Mouse (Mus musculus): ENCODE measurements around the gene Ahrr. TPM values are rescaled to one million over a fixed set of nuclear protein-coding genes. Genes with fewer than 3 reads are reported as not detected.

Gene Ahrr
- polyA plus RNA-seq, 1 experiment from 2014 or later, result 0.28 TPM

DNA sequence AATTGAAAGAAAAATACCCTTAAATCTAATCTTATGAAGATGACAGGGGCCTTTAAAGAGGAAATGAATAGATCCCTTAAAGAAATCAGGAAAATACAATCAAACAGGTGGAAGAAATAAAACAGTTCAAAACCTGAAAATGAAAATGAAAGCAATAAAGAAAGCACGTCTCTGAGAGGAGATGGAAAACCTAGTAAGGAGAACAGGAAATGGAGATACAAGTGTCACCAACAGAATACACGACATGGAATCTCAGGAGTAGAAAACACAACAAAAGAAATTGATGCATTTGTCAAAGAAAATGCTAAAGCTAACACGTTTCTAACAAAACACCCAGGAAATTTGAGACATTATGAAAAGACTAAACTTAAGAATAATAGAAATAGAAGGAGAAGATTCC lies 95.7 kb downstream of the Ahrr start:
- Histone ChIP-seq H3K27ac (ENCODE audit: low read length) (no peak overlapping the region), H3K9ac (ENCODE audit: low read length) (no peak overlapping the region), H3K4me1 (ENCODE audit: control insufficient read depth, insufficient read depth, low read length) (no peaks in the 10 kb centered on the region), H3K9me3 (replicated peaks; ENCODE audit: control insufficient read depth, low read length) (no peaks in the 10 kb centered on the region), H3K4me3 (replicated peaks; ENCODE audit: low read length) (no peak overlapping the region), H3K4me2 (ENCODE audit: low read depth, low read length) (no peak overlapping the region), H3K36me3 (ENCODE audit: control insufficient read depth, insufficient read depth, low read length) (peaks cover 6% of the 10 kb centered on the region; the same call in 1 of the 2 replicates), H3K27me3 (ENCODE audit: control insufficient read depth, insufficient read depth, low read length) (no peaks in the 10 kb centered on the region)
- no peak for ATAC-seq (ENCODE audit: insufficient read depth, low FRiP score)
- WGBS, result 80% methylated on average over 3 of the region's 3 CpGs

DNA sequence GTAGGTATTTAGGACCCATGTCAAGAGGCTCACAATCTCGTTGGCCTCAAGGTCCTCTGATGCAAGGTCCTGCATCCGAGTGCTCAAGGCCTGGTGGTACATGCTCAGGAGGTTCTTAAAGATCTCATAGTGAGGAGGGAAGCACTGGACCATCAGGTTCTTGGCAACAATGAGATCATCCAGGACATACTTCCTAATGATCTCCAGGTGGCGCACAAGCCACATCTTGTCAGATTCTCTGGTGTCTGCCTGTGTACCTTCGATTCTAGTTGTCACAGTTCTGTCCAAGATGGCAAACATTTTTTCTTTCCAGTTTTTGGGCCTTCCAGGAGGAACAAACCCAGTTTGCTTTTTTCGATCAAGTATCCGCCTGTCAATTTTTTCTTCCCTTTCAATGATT lies 99.5 kb downstream of the Ahrr start:
- ATAC-seq (ENCODE audit: insufficient read depth, low FRiP score), result no peak
- H3K36me3 ChIP-seq (ENCODE audit: control insufficient read depth, insufficient read depth, low read length), result peaks cover 12% of the 10 kb centered on the region; the same call in 1 of the 2 replicates
- 80% methylated on average over 6 of the region's 6 CpGs for WGBS

DNA sequence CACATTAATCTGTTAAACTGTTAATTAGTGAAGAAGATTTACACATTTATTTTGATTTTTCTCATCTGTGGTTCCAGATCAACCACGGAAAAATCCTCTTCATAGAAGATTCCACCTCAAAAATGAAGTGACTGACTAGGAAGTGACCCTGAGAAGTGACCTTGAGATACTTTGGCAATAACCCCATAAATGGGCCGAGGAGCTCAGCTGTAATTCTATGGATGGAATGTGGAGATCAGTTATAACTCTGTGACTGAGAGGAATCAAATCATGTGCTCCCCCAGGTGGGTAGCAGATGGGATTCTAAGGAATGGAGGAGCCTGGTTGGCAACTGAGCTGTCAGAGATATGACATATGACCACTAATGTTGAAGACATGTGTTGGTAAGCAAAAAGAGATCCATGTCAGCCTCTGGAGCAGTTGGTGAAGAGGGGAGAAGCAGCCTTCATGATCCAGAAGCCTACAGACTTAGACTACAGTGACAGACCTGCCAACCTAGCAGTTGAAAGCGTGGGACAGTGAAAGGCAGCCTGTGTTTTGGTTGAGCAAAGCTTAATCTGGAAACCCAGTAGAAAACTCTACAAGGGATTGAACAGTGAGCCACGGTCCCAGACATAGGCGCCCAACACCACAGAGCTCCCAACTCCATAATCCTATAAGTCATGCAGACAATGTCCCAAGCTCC lies 109.0 kb downstream of the Ahrr start:
- 89% methylated on average over 5 of the region's 5 CpGs for WGBS
- Histone ChIP-seq H3K27me3 (ENCODE audit: control insufficient read depth, insufficient read depth, low read length) (no peaks in the 10 kb centered on the region), H3K4me2 (ENCODE audit: low read depth, low read length) (no peak overlapping the region), H3K4me1 (ENCODE audit: control insufficient read depth, insufficient read depth, low read length) (no peaks in the 10 kb centered on the region), H3K4me3 (replicated peaks; ENCODE audit: low read length) (no peak overlapping the region), H3K9me3 (replicated peaks; ENCODE audit: control insufficient read depth, low read length) (no peaks in the 10 kb centered on the region), H3K9ac (ENCODE audit: low read length) (no peak overlapping the region), H3K36me3 (ENCODE audit: control insufficient read depth, insufficient read depth, low read length) (peaks cover 9% of the 10 kb centered on the region; the same call in 1 of the 2 replicates), H3K27ac (ENCODE audit: low read length) (no peak overlapping the region)
- no peak for ATAC-seq (ENCODE audit: insufficient read depth, low FRiP score)

More for the DNA sequence above, 99.5 kb downstream of the Ahrr start:
- Histone ChIP-seq H3K27ac (ENCODE audit: low read length) (no peak overlapping the region), H3K27me3 (ENCODE audit: control insufficient read depth, insufficient read depth, low read length) (no peaks in the 10 kb centered on the region), H3K9ac (ENCODE audit: low read length) (no peak overlapping the region), H3K9me3 (replicated peaks; ENCODE audit: control insufficient read depth, low read length) (no peaks in the 10 kb centered on the region), H3K4me3 (replicated peaks; ENCODE audit: low read length) (no peak overlapping the region), H3K4me1 (ENCODE audit: control insufficient read depth, insufficient read depth, low read length) (no peaks in the 10 kb centered on the region), H3K4me2 (ENCODE audit: low read depth, low read length) (no peak overlapping the region)

DNA sequence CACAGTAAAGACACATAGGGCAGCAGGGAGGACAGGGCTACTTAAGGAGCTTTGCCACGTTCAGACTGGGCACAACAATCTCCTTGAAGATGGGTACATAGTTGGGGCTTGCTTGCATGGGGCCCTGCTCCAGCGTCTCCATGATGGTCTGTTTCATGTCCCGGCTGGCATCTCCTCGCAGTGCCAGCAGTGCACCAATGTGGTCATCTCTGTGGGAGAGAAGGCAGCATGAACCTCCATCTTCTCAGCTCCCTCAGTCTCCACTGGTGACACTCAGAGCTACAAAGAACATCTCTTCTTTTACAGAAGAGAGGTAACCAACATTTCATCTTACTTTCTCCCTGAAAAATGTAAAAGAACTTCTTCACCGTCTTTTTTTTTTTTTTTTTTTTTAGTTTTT lies 120.1 kb downstream of the Ahrr start:
- WGBS, result 95% methylated on average over 5 of the region's 5 CpGs
- ATAC-seq (ENCODE audit: insufficient read depth, low FRiP score), result no peak
- H3K36me3 ChIP-seq (ENCODE audit: control insufficient read depth, insufficient read depth, low read length), result peaks cover 5% of the 10 kb centered on the region; the same call in 1 of the 2 replicates

DNA sequence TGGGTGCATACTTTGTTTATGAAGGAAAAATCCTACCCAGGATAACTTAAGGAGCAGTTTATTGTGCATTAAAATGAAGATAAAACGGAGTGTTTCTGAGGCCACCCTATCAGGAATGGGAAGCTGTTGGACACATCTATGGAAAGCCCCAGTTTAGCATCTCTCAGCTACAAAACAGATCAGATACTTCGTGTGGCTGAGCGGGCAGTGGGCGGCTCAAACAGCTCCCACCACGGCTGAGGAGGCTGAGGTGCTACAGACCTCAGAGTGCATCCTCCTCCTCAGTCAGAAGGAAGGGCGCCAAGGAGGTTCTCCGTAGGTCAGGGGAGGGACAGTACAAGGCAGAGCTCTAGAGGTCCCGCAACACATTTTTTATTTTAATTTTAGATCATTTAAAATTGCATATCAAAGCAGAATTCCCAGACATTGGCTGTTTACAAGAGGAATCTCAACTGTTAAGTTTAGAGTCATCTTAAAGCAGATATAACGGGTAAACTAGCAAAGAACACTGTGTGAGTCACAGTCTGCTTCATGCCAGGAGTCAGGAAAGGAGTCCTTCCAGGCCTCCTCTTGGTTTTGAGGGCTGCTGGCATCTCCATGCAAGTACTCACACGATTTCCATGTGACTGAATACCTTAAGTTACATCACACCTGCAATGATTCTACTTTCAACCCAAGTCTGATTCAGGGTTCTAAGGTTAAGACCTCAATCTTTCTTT lies 122.5 kb downstream of the Ahrr start:
- no peak overlapping the region for H3K9ac ChIP-seq (ENCODE audit: low read length)
- no peak for ATAC-seq (ENCODE audit: insufficient read depth, low FRiP score)
- WGBS, result 88% methylated on average over 10 of the region's 10 CpGs
- H3K36me3 ChIP-seq (ENCODE audit: control insufficient read depth, insufficient read depth, low read length), result peaks cover 5% of the 10 kb centered on the region; the same call in 1 of the 2 replicates
- H3K4me3 ChIP-seq (replicated peaks; ENCODE audit: low read length), result no peak overlapping the region
- no peaks in the 10 kb centered on the region for H3K9me3 ChIP-seq (replicated peaks; ENCODE audit: control insufficient read depth, low read length)
- no peaks in the 10 kb centered on the region; the same call in 1 of the 2 replicates for H3K4me1 ChIP-seq (ENCODE audit: control insufficient read depth, insufficient read depth, low read length)
- H3K27me3 ChIP-seq (ENCODE audit: control insufficient read depth, insufficient read depth, low read length), result no peaks in the 10 kb centered on the region
- H3K27ac ChIP-seq (ENCODE audit: low read length), result no peak overlapping the region
- H3K4me2 ChIP-seq (ENCODE audit: low read depth, low read length), result no peak overlapping the region

More for the DNA sequence above, 120.1 kb downstream of the Ahrr start:
- Histone ChIP-seq H3K4me3 (replicated peaks; ENCODE audit: low read length) (no peak overlapping the region), H3K27ac (ENCODE audit: low read length) (no peak overlapping the region), H3K4me1 (ENCODE audit: control insufficient read depth, insufficient read depth, low read length) (no peaks in the 10 kb centered on the region), H3K27me3 (ENCODE audit: control insufficient read depth, insufficient read depth, low read length) (no peaks in the 10 kb centered on the region), H3K9me3 (replicated peaks; ENCODE audit: control insufficient read depth, low read length) (no peaks in the 10 kb centered on the region), H3K9ac (ENCODE audit: low read length) (no peak overlapping the region), H3K4me2 (ENCODE audit: low read depth, low read length) (no peak overlapping the region)

DNA sequence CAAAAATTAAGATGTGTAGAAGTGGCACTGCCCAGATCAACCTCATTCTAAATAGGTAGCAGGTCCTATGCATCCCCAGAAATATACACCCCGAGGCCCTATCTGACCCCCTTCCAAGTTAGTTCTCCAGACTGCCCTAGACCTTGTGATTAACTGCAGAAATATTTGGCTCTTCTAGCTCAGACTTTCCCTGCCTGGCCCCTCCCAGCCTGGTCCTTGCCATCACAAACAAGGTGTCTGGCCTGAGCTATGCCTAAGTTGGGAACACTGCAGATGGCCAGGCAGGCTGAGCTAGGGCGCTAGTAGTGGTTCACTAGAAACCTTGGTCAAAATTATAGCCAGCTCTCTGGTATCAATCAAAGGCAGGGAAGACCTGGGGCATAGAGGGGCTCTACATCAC lies 124.6 kb downstream of the Ahrr start:
- Histone ChIP-seq H3K9me3 (replicated peaks; ENCODE audit: control insufficient read depth, low read length) (no peaks in the 10 kb centered on the region), H3K4me2 (ENCODE audit: low read depth, low read length) (no peak overlapping the region), H3K4me3 (replicated peaks; ENCODE audit: low read length) (no peak overlapping the region), H3K36me3 (ENCODE audit: control insufficient read depth, insufficient read depth, low read length) (peaks cover 5% of the 10 kb centered on the region; the same call in 1 of the 2 replicates), H3K27ac (ENCODE audit: low read length) (no peak overlapping the region), H3K9ac (ENCODE audit: low read length) (no peak overlapping the region), H3K27me3 (ENCODE audit: control insufficient read depth, insufficient read depth, low read length) (no peaks in the 10 kb centered on the region), H3K4me1 (ENCODE audit: control insufficient read depth, insufficient read depth, low read length) (no peaks in the 10 kb centered on the region; the same call in 1 of the 2 replicates)
- ATAC-seq (ENCODE audit: insufficient read depth, low FRiP score), result no peak
- 79% methylated on average over 2 of the region's 2 CpGs for WGBS

DNA sequence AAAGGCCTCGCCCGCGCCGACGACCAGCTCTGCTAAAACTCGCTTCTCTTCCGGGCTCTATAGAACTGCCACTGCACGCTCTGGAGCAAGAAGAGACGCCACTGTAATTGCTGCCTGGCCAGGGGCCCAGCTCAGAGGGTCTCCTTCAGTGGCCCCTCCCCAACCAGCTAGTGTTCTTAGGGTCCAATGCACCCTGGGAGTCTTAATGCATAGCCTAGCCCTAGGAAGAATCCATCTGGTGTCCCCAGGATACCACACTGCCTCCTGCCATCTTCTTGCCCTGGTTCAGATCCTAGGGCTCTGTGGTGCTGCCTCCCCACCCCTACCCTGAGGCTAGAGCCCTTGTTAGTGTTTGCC lies 125.1 kb downstream of the Ahrr start:
- ATAC-seq (ENCODE audit: insufficient read depth, low FRiP score), result no peak
- Histone ChIP-seq H3K9me3 (replicated peaks; ENCODE audit: control insufficient read depth, low read length) (no peaks in the 10 kb centered on the region), H3K4me2 (ENCODE audit: low read depth, low read length) (peak overlapping the region; percentile 66), H3K36me3 (ENCODE audit: control insufficient read depth, insufficient read depth, low read length) (peaks cover 5% of the 10 kb centered on the region; the same call in 1 of the 2 replicates), H3K27me3 (ENCODE audit: control insufficient read depth, insufficient read depth, low read length) (no peaks in the 10 kb centered on the region), H3K27ac (ENCODE audit: low read length) (no peak overlapping the region), H3K4me1 (ENCODE audit: control insufficient read depth, insufficient read depth, low read length) (no peaks in the 10 kb centered on the region; the same call in 1 of the 2 replicates), H3K4me3 (replicated peaks; ENCODE audit: low read length) (peak overlapping the region; percentile 50), H3K9ac (ENCODE audit: low read length) (peak overlapping the region; percentile 65)
- WGBS, result 10% methylated on average over 9 of the region's 9 CpGs

DNA sequence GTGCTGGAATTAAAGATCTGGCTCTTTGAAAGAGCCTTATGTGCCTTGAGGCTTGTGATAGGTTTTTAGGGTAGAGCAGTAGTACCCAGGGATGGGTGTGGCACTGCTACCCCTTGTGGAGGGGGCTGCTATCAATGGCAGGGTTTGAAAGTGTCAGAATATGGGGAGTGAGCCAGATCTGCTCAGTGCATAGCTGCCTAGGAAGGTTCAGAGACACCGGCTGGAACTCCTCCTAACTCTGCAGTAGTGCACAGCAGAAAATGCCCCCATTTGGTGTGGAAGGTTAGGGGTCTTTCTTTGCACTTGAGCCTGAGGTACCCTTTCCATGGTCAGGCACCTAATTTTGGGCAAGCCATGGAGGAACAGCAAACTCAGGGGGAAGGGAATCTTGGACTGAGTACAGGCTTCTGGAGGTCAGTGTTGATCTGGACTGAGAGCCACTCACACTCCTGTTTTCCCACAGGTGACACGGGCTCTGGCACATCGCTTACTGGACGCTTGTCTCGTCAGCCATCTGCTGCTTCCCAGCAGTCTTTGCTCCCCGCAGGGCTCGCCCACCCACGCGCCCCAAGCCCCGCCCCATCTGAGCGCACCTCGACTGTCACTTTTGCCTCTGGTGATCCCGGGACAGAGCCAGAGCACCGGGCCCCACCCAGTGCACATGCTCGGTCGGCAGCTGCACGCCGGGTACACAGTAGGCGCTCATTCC lies 125.6 kb downstream of the Ahrr start:
- Histone ChIP-seq H3K9ac (ENCODE audit: low read length) (peak overlapping the region; percentile 65), H3K9me3 (replicated peaks; ENCODE audit: control insufficient read depth, low read length) (no peaks in the 10 kb centered on the region), H3K4me1 (ENCODE audit: control insufficient read depth, insufficient read depth, low read length) (no peaks in the 10 kb centered on the region; the same call in 1 of the 2 replicates), H3K4me2 (ENCODE audit: low read depth, low read length) (peak overlapping the region; percentile 66), H3K27me3 (ENCODE audit: control insufficient read depth, insufficient read depth, low read length) (no peaks in the 10 kb centered on the region), H3K4me3 (replicated peaks; ENCODE audit: low read length) (peak overlapping the region; percentile 50), H3K27ac (ENCODE audit: low read length) (no peak overlapping the region), H3K36me3 (ENCODE audit: control insufficient read depth, insufficient read depth, low read length) (peaks cover 5% of the 10 kb centered on the region; the same call in 1 of the 2 replicates)
- 11% methylated on average over 19 of the region's 19 CpGs for WGBS
- peak; percentile 80 for ATAC-seq (ENCODE audit: insufficient read depth, low FRiP score)
